Mouse (Mus musculus): Measurements from ENCODE around the gene Apbb1. TPM values are rescaled to one million over a fixed set of nuclear protein-coding genes. Genes with fewer than 3 reads are reported as not detected.

Gene Apbb1
- polyA plus RNA-seq, 2 experiments from 2014 or later = 7.5 to 10.2 TPM

- no peak for ATAC-seq
Observed at GRCm38 (mm10) chr7:105569512-105570496, 11.6 kb downstream of the Apbb1 start.

- ATAC-seq = no peak
Observed at GRCm38 (mm10) chr7:105568988-105569471, 12.4 kb downstream of the Apbb1 start.

GRCm38 (mm10) chr7:105568583-105568982 is 12.9 kb downstream of the Apbb1 start:
- no peak for ATAC-seq

GRCm38 (mm10) chr7:105565071-105565836 is 16.2 kb downstream of the Apbb1 start:
- no peak for ATAC-seq

- no peak for ATAC-seq
Observed at GRCm38 (mm10) chr7:105563367-105563766, 18.1 kb downstream of the Apbb1 start.

- no peak for ATAC-seq
Observed at GRCm38 (mm10) chr7:105562317-105562716, 19.1 kb downstream of the Apbb1 start.

- no peak for ATAC-seq
Observed at GRCm38 (mm10) chr7:105559016-105559415, 22.4 kb downstream of the Apbb1 start.

- ATAC-seq = no peak
Observed at GRCm38 (mm10) chr7:105557671-105558070, 23.8 kb downstream of the Apbb1 start.

GRCm38 (mm10) chr7:105556406-105556805 is 25.0 kb downstream of the Apbb1 start:
- ATAC-seq = no peak

GRCm38 (mm10) chr7:105555571-105555970 is 25.9 kb downstream of the Apbb1 start:
- no peak for ATAC-seq

GRCm38 (mm10) chr7:105554212-105554942 is 27.1 kb downstream of the Apbb1 start, which contains the start of gene Smpd1:
Gene Smpd1, plus strand, starts transcription at chr7:105554360.
- ATAC-seq = peak; percentile 99

- ATAC-seq = no peak
Observed at GRCm38 (mm10) chr7:105553456-105554211, 27.8 kb downstream of the Apbb1 start.

- ATAC-seq = no peak
Observed at GRCm38 (mm10) chr7:105549035-105549434, 32.4 kb downstream of the Apbb1 start.

- no peak for ATAC-seq
Observed at GRCm38 (mm10) chr7:105547970-105548369, 33.5 kb downstream of the Apbb1 start.

GRCm38 (mm10) chr7:105545986-105546385 is 35.5 kb downstream of the Apbb1 start:
- ATAC-seq = no peak

- no peak for ATAC-seq
Observed at GRCm38 (mm10) chr7:105534162-105534561, 47.3 kb downstream of the Apbb1 start.

GRCm38 (mm10) chr7:105528094-105528493 is 53.4 kb downstream of the Apbb1 start:
- no peak for ATAC-seq

GRCm38 (mm10) chr7:105527306-105527937 is 54.0 kb downstream of the Apbb1 start:
- no peak for ATAC-seq

- no peak for ATAC-seq
Observed at GRCm38 (mm10) chr7:105524222-105524621, 57.2 kb downstream of the Apbb1 start.

- no peak for ATAC-seq
Observed at GRCm38 (mm10) chr7:105520201-105520600, 61.3 kb downstream of the Apbb1 start.

GRCm38 (mm10) chr7:105519771-105520170 is 61.7 kb downstream of the Apbb1 start:
- ATAC-seq = no peak

Data from CD4-positive, CD25-positive, alpha-beta regulatory T cell, adult 4 months (primary cell).